Mouse (Mus musculus) neural tube, postnatal 0 days (tissue): ENCODE data around the gene Cygb. TPM values are rescaled to one million over a fixed set of nuclear protein-coding genes. Genes with fewer than 3 reads are reported as not detected.

Experiments used
- polyA plus RNA-seq: library from polyadenylated mRNA; unstranded; fragments of >200 nt; fragmentation: Nextera tagmentation; extraction: Ambion mirVana; gene quantifications from 2 replicates; pipeline ENCODE4 v1.2.1, GENCODE M21; 2015

The Cygb gene
- 45.2 and 50.1 TPM in 2 replicates for polyA plus RNA-seq

DNA sequence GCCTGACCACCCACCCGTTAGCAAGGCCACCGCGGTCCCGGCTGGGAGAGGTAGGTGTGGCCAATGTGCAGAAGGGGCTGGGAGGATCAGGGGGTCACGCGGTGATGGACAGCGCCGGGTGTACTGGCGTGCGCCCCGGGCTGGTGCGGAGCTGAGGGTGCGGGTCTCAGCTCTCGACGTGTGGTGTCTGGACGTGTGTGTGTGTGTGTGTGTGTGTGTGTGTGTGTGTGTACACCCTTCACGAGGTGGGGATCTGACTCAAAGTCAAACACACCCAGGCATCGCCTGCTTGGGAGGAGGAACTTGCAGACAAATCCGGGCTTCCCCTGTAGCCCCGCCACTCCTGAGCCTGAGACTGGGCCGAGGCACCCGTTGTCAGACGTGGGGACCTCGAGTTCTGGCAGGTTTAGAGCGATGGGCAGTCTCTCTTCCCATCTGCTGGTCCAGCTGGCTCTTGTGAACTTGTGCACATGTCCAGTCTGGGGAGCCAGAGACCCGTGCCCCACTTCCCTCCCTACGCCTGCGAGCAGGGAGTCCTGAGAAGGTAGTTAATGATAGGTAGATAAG, at the start of gene Cygb:
TSS of gene Cygb (minus strand) at position 59 of the 567 bp plus-strand sequence.

DNA sequence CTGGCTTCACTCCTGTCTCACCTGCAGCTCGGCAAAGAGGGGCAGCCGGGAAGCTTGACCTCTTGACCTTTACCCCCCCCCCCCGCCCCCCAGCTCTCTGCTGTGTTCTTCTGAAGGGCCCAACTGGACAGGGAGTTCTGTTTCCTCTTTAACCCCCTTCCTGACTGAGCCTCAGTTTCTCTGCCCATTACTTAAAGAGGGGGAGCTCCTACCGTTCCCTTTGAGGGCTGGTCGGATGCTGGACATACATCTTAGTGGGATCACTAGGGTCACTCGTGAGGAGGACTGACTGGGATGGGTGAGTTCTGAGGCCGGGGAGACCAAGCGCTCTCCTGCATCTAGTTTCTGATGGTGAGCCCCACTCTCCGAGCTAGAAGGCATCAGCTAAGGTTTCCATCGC, 879 bp downstream of the Cygb start, which contains the start of gene Prcd:
TSS of gene Prcd (plus strand) at position 301 of the 400 bp plus-strand sequence.

DNA sequence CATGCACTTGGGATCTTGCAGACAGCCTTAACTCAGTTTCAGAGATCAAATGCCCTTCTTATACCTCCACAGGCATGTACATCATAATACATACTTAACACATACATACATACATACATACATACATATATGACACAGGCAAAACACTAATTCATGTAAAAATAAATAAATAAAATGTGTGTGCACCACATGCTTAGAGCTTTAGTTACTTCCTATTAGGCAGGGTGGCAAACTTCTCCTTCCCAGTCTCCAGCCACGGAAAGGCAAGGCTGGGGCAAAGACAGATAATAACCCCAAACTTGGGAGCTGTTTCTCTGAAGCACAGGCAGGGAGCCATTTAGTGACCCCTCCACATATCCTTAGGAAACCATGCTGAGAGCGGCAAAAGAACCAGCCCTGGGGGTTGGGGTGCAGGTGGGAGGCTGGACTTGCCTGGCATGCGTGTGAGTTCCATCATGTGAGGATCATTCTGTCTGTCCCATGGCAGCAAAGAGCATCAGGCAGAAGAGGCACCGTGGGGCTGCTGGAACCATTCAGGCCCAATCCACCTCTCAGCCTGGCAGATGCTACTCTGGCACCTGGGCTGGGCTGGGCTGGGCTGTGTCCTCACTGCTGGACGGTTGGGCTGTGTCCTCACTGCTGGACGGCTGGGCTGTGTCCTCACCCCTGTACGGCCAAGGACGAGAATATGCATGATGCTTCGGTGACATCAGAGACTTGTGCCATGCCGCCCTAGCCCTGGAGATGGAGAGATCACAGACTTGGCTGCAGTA, 27.6 kb downstream of the Cygb start, which contains the start of gene Rhbdf2:
TSS of gene Rhbdf2 (minus strand) at position 721 of the 773 bp plus-strand sequence.

Other genes with a start within 250 kb of the Cygb start
- 82.3 and 90.2 TPM in 2 replicates for gene Rnf157, start 241.3 kb downstream of the Cygb start, polyA plus RNA-seq
- gene Ubald2, start 220.2 kb downstream of the Cygb start, polyA plus RNA-seq: 26.5 and 32.7 TPM in 2 replicates
- 0.10 TPM in 1 of 2 replicates, not detected in the other for gene Qrich2, start 188.1 kb downstream of the Cygb start, polyA plus RNA-seq
- 151 TPM in 2 replicates for gene Prpsap1, start 160.1 kb downstream of the Cygb start, polyA plus RNA-seq
- gene Sphk1, start 123.4 kb downstream of the Cygb start, polyA plus RNA-seq: 4.8 and 7.2 TPM in 2 replicates
- gene Ube2o, start 72.9 kb downstream of the Cygb start, polyA plus RNA-seq: 38.0 and 40.1 TPM in 2 replicates
- 0.58 and 0.75 TPM in 2 replicates for gene Aanat, start 67.9 kb downstream of the Cygb start, polyA plus RNA-seq
- 2.0 TPM in 2 replicates for gene Rhbdf2, start 27.3 kb downstream of the Cygb start, polyA plus RNA-seq
- gene Prcd, start 779 bp downstream of the Cygb start, polyA plus RNA-seq: 4.2 and 6.7 TPM in 2 replicates
- gene St6galnac1, start 121.2 kb upstream of the Cygb start, polyA plus RNA-seq: not detected in 2 replicates
- gene Mxra7, start 173.7 kb upstream of the Cygb start, polyA plus RNA-seq: 60.6 and 67.3 TPM in 2 replicates
- 53.3 and 56.9 TPM in 2 replicates for gene Mettl23, start 189.0 kb upstream of the Cygb start, polyA plus RNA-seq
- 43.5 and 48.7 TPM in 2 replicates for gene Jmjd6, start 189.1 kb upstream of the Cygb start, polyA plus RNA-seq
- gene Mfsd11, start 198.1 kb upstream of the Cygb start, polyA plus RNA-seq: 48.3 and 53.5 TPM in 2 replicates
- 493 and 516 TPM in 2 replicates for gene Srsf2, start 198.8 kb upstream of the Cygb start, polyA plus RNA-seq